Mouse (Mus musculus) midbrain, embryonic 15.5 days (tissue): ENCODE measurements at regions not wholly inside any gene's neighbourhood (a gene's known extent, or its start where the extent isn't known, plus 50 kb on each side); places are given as distances from the start of the nearest gene placed in this dataset.

Source experiments
- ATAC-seq: fragments of 200-750 bp; cut with Nextera tagmentation; replicated peaks from 2 replicates; pipeline ENCODE4 v1.8.0; 2017; ENCODE audit warnings: moderate TSS enrichment
- H3K27ac ChIP-seq: fragments of 300-500 bp; sonication (generic); 2 replicates; pipeline ENCODE4 v1.5.1; 2015; ENCODE audit warnings: mild to moderate bottlenecking, inconsistent platforms
- H3K27me3 ChIP-seq: fragments of 300-500 bp; sonication (generic); replicated peaks from 2 replicates; pipeline ENCODE4 v1.6.1; 2015; ENCODE audit warnings: inconsistent platforms
- H3K36me3 ChIP-seq: fragments of 300-500 bp; sonication (generic); replicated peaks from 2 replicates; pipeline ENCODE4 v1.6.1; 2015; ENCODE audit warnings: inconsistent platforms
- H3K4me1 ChIP-seq: fragments of 300-500 bp; sonication (generic); 2 replicates; pipeline ENCODE4 v1.6.1; 2015; ENCODE audit warnings: inconsistent platforms
- H3K4me2 ChIP-seq: fragments of 300-500 bp; sonication (generic); 2 replicates; pipeline ENCODE4 v1.6.1; 2015; ENCODE audit warnings: inconsistent platforms, mild to moderate bottlenecking, moderate library complexity
- H3K4me3 ChIP-seq: fragments of 300-500 bp; sonication (generic); 2 replicates; pipeline ENCODE4 v1.5.1; 2015; ENCODE audit warnings: mild to moderate bottlenecking, inconsistent platforms
- H3K9ac ChIP-seq: fragments of 300-500 bp; sonication (generic); 2 replicates; pipeline ENCODE4 v1.6.1; 2015; ENCODE audit warnings: mild to moderate bottlenecking, inconsistent platforms
- H3K9me3 ChIP-seq: fragments of 300-500 bp; sonication (generic); 2 replicates; pipeline ENCODE4 v1.6.1; 2016; ENCODE audit warnings: inconsistent platforms
- WGBS: fragments of 180-500 bp; shearing (Covaris S2); methylation state at CpG from one replicate; pipeline ENCODE4 v1.1.7; 2015; ENCODE audit warnings: mixed read lengths; 5-methylcytosine and 5-hydroxymethylcytosine counted together

DNA sequence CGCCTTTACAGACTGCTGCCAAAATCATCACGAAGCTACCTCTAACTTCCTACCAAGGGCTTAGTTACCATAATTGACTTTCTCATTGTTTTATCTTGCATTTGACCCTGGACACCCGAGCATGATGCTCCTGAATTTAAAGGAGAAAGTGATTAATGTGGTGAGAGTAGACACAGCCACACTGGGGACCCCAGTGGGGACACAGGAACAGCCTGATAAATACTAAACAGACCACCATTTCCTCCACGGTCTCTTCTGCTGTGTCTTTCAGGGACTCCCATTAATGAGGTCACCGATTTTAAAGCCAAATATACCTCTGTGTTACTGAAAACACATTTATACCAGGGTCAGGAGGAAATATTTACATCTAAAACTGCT is 235.2 kb upstream of the Slc7a11 start:
- H3K4me1 ChIP-seq, result peaks cover 14% of the 10 kb centered on the region
- H3K9me3 ChIP-seq, result no peaks in the 10 kb centered on the region
- peak overlapping the region; percentile 46; the same call in 1 of the 2 replicates for H3K27ac ChIP-seq
- 0 out of 2 replicates have a peak overlapping the region, but pooled peaks have one; percentile 2 for H3K4me2 ChIP-seq
- H3K4me3 ChIP-seq, result no peak overlapping the region
- H3K27me3 ChIP-seq, result no peaks in the 10 kb centered on the region
- 21% methylated on average over 5 of the region's 5 CpGs for WGBS
- no peak overlapping the region for H3K9ac ChIP-seq
- no peaks in the 10 kb centered on the region for H3K36me3 ChIP-seq
- peak; percentile 73 for ATAC-seq

DNA sequence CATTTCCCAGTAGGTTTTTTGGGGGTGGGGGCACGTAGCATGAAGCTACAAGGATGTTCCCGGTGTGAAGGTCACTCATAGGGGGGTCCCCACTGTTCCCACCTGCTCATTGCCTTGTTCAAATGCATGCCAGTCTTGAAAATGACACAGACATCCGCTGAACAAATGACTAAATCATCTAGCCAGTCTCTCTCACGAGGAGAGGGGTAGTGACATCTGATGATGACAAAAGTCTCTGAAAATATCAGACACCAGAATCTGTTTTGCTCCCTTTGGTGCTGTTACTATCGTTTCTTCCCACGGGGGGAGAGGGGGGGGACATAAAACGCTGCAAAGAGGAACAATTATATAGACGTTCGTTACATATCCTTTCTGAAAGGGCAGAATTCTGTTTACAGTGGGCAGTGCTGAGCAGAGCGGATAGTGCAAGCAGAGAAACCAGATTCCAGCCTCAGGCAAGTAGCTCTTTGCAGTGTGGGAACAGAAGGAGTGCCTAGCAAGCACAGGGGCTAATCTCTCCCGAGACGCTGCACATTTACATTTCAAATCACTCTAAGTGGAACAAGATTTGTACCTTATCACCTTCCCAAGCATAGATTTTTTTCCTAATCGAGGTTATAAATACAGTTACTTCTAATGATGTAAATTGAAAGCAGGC is 234.7 kb upstream of the Slc7a11 start:
- no peak overlapping the region for H3K9ac ChIP-seq
- WGBS, result 24% methylated on average over 13 of the region's 13 CpGs

DNA sequence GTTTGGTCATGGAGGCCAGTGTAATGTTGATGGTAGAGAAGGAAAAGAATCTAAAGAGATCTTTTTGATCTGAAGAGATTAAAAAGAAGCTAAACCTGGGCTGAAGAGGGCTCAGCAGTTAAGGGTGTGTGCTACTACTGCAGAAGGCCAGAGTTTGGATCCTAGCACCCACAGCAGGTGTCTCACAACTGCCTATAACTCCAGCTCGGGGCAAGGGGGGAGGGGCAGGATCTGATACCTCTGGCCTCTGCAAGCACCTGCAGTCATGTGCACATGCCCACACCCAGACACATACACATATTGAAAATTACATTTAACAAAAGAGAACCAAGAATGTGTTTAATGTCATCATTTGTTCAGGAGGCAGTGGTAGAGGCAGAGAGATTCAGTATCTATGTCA is 232.4 kb upstream of the Slc7a11 start:
- no peaks in the 10 kb centered on the region for H3K27me3 ChIP-seq
- H3K27ac ChIP-seq, result no peak overlapping the region
- H3K9ac ChIP-seq, result no peak overlapping the region
- no peak for ATAC-seq
- H3K4me1 ChIP-seq, result peaks cover 14% of the 10 kb centered on the region
- H3K4me3 ChIP-seq, result no peak overlapping the region
- no peaks in the 10 kb centered on the region for H3K36me3 ChIP-seq
- H3K9me3 ChIP-seq, result no peaks in the 10 kb centered on the region
- WGBS, result 56% methylated on average over 1 of the region's 1 CpGs
- H3K4me2 ChIP-seq, result no peak overlapping the region

More for the DNA sequence above, 234.7 kb upstream of the Slc7a11 start:
- H3K4me3 ChIP-seq, result no peak overlapping the region
- H3K9me3 ChIP-seq, result no peaks in the 10 kb centered on the region
- H3K27me3 ChIP-seq, result no peaks in the 10 kb centered on the region
- peaks cover 14% of the 10 kb centered on the region for H3K4me1 ChIP-seq
- H3K4me2 ChIP-seq, result peak overlapping the region; percentile 2; the same call in 1 of the 2 replicates
- H3K36me3 ChIP-seq, result no peaks in the 10 kb centered on the region
- peak overlapping the region; percentile 46 for H3K27ac ChIP-seq
- ATAC-seq, result peak; percentile 91

DNA sequence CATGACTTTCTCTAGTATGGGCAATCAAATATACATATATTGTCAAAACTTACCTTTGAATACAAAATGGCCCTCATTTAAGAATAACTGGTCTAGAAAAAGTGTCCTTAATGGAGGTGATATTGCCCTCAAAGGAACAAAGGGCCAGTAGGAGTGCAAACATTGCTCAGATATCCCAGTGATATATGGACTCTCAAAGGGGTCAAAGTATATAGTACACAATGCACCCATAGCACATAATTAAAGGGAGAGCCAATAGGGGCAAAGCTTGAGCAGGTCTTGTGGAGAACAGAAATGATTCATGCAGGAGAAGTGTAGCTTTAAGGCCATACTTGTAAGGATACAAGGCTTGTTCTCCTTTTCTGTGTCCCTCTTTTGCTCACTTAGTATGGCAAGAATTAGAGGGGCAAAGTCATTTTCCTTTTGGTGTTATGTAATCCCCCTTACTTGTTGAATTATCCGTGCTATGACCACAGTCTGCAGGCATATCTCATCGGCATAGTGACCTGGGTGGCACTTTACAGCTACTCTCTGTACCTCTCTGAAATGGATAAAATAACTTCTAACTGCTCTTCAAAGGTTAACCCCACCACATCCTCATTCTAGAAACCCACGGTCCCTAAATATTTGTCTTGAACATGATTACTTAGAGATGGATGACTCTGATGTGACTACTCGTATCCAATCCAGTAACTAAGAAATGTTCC is 231.6 kb upstream of the Slc7a11 start:
- no peaks in the 10 kb centered on the region for H3K9me3 ChIP-seq
- H3K4me1 ChIP-seq, result peaks cover 14% of the 10 kb centered on the region
- 92% methylated on average over 4 of the region's 4 CpGs for WGBS
- no peaks in the 10 kb centered on the region for H3K27me3 ChIP-seq
- H3K4me2 ChIP-seq, result no peak overlapping the region
- no peak overlapping the region for H3K27ac ChIP-seq
- no peak for ATAC-seq
- H3K4me3 ChIP-seq, result no peak overlapping the region
- no peaks in the 10 kb centered on the region for H3K36me3 ChIP-seq
- no peak overlapping the region for H3K9ac ChIP-seq

DNA sequence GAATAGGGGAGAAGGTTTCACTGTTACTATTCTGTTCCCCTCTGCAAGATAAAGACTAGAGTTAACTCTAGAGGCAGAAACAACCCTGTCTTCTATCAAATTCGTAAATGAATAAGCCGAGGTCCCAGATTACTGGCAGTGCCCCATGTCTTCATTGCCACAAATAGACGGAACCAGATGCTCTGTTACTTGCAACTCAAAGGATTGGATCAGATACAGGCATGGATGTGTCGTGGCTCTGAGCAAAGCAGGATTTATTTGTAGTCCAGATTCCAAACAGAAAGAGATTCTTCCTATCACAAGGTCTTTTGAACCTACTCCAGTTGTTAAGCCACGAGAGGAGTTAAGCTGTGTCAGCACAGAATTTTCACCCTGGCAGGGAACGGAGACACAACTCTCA is 221.9 kb upstream of the Slc7a11 start:
- 0 out of 2 replicates have a peak, but pooled peaks cover 7% of the 10 kb centered on the region for H3K4me1 ChIP-seq
- ATAC-seq, result no peak
- H3K4me2 ChIP-seq, result no peak overlapping the region
- H3K9me3 ChIP-seq, result no peaks in the 10 kb centered on the region
- no peaks in the 10 kb centered on the region for H3K36me3 ChIP-seq
- 71% methylated on average over 6 of the region's 6 CpGs for WGBS
- no peak overlapping the region for H3K4me3 ChIP-seq
- H3K9ac ChIP-seq, result no peak overlapping the region
- no peak overlapping the region for H3K27ac ChIP-seq
- H3K27me3 ChIP-seq, result no peaks in the 10 kb centered on the region

DNA sequence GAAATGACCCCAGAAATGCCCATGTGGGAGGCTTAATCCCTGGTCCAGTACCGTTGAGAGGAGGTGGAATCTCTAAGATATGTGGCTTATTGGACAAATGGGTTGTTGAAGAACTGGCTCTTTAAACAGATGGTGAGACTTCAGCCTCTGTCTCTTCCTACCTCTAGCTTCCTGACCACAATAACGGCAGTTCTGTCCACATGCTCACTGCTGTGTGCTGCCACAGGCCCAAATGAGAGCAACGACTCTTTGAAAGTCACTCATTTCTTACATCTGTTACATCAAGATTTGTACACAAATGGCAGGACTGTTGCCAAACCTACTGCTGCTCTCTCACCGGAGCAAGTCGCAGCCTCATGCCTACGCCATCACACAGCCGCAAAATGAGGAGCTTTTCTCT is 217.6 kb upstream of the Slc7a11 start:
- Histone ChIP-seq H3K9ac (no peak overlapping the region), H3K4me1 (0 out of 2 replicates have a peak, but pooled peaks cover 7% of the 10 kb centered on the region), H3K4me3 (no peak overlapping the region), H3K27ac (0 out of 2 replicates have a peak overlapping the region, but pooled peaks have one; percentile 8), H3K9me3 (no peaks in the 10 kb centered on the region), H3K36me3 (no peaks in the 10 kb centered on the region), H3K27me3 (no peaks in the 10 kb centered on the region), H3K4me2 (no peak overlapping the region)
- no peak for ATAC-seq
- 68% methylated on average over 7 of the region's 7 CpGs for WGBS

DNA sequence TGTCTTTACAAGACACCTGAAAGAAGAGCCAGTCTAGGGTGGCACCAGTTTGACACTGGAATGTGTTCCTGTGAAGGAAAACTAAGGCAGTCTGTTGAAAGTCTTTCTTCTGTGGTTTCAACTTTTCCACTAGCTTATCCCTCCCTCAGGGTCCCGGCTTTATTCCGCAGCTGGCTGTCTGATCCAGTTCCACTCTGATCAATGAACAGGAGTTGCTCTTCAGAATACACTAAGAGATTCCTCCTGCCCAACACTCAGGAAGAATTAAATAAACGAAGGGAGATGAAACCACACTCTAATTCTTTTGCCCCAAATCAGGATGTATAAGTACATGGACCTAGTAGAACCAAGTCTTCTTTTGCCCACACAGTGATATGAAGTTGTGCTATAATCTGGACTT is 217.2 kb upstream of the Slc7a11 start:
- ATAC-seq, result no peak
- no peaks in the 10 kb centered on the region for H3K27me3 ChIP-seq
- H3K4me2 ChIP-seq, result no peak overlapping the region
- WGBS, result 76% methylated on average over 3 of the region's 3 CpGs
- H3K4me1 ChIP-seq, result 0 out of 2 replicates have a peak, but pooled peaks cover 7% of the 10 kb centered on the region
- H3K9me3 ChIP-seq, result no peaks in the 10 kb centered on the region
- no peak overlapping the region for H3K4me3 ChIP-seq
- H3K36me3 ChIP-seq, result no peaks in the 10 kb centered on the region
- H3K27ac ChIP-seq, result no peak overlapping the region
- H3K9ac ChIP-seq, result no peak overlapping the region

DNA sequence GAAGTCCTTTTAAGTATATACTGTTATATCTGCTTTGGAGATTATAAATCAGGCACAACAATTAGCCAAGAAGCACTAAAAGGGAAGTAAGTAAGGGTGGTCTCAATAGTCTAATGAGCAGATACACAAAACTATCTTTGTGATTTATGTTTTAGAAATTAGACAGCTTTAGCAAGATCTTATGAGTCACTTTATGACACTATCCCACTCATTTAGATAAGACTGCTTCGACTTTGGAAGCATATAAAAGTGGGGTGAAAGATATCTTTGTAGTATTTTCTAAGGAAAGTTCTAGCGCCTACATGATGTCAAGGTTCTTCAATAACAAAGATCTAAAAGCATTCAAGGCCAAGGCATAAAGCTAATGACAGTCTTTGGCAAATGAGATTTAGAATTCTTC is 214.5 kb upstream of the Slc7a11 start:
- Histone ChIP-seq H3K27ac (no peak overlapping the region), H3K4me3 (no peak overlapping the region), H3K4me1 (0 out of 2 replicates have a peak, but pooled peaks cover 7% of the 10 kb centered on the region), H3K4me2 (no peak overlapping the region), H3K9me3 (no peaks in the 10 kb centered on the region), H3K9ac (no peak overlapping the region), H3K27me3 (no peaks in the 10 kb centered on the region), H3K36me3 (no peaks in the 10 kb centered on the region)
- 83% methylated on average over 2 of the region's 2 CpGs for WGBS
- no peak for ATAC-seq

DNA sequence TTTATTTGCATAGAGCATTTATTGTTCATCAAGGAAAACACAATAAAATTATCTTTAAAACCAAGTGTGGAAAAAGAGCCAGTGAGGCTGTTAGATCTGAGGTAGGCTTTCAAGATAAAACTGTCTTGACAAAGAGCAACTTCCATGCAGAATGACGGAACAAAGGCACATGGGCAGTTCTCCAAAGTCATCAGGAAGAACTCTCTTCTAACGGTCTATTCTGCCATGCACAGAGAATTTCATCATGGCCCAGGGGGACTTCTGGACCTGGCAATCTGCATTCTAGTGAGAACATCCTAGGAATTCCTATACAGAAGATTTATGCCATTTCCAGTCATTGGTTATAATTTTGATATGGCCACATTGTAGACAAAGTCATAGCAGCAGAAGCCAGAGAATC is 211.0 kb upstream of the Slc7a11 start:
- no peak for ATAC-seq
- Histone ChIP-seq H3K36me3 (no peaks in the 10 kb centered on the region), H3K4me1 (no peaks in the 10 kb centered on the region), H3K27ac (no peak overlapping the region), H3K27me3 (no peaks in the 10 kb centered on the region), H3K4me2 (no peak overlapping the region), H3K9me3 (no peaks in the 10 kb centered on the region), H3K9ac (no peak overlapping the region), H3K4me3 (no peak overlapping the region)
- 83% methylated on average over 2 of the region's 2 CpGs for WGBS

DNA sequence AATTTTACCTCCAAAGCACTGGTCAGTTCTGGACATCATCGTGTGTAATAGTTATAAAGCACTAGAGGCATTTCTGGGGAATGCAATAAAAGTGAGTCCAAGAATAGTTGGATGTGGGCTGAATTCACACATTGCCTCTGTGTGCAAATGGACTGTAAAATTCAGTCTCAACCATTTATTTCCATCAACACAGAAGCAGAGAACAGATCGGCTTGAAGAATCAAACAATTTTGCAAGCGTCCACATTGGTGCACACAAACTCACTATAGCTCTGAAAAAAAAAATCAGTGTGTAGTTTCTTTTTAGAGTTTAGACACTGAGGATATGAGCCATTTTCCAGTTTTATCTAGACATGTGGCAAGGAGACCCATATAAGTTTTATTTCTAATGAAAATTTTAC is 208.9 kb upstream of the Slc7a11 start:
- Histone ChIP-seq H3K4me1 (no peaks in the 10 kb centered on the region), H3K9me3 (no peaks in the 10 kb centered on the region), H3K9ac (no peak overlapping the region), H3K4me2 (no peak overlapping the region), H3K27me3 (no peaks in the 10 kb centered on the region), H3K36me3 (no peaks in the 10 kb centered on the region), H3K4me3 (no peak overlapping the region), H3K27ac (no peak overlapping the region)
- 97% methylated on average over 3 of the region's 3 CpGs for WGBS
- ATAC-seq, result no peak

DNA sequence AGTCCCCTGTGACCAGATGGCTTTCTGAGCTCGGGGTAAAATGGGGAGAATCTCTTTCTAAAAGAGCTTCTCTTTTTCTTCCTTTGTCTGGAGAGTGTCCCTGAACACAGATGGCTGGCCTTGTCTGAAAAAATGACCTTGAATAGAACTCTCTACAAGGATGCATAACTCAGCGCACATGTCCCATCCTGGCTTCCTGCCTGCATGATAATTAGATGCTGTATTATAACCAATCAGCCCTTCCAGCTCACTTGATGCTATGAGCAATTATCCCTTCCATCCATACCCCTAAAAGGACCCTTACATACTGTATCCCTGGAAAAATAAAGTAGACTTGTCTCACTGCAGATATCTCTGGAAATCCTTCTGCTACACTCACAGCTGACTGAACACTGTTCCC is 199.7 kb upstream of the Slc7a11 start:
- ATAC-seq, result no peak
- no peak overlapping the region for H3K4me2 ChIP-seq
- no peak overlapping the region for H3K9ac ChIP-seq
- WGBS, result 59% methylated on average over 2 of the region's 2 CpGs
- peaks cover 7% of the 10 kb centered on the region; the same call in 1 of the 2 replicates for H3K4me1 ChIP-seq
- H3K4me3 ChIP-seq, result no peak overlapping the region
- H3K27ac ChIP-seq, result no peak overlapping the region
- no peaks in the 10 kb centered on the region for H3K27me3 ChIP-seq
- H3K36me3 ChIP-seq, result no peaks in the 10 kb centered on the region
- H3K9me3 ChIP-seq, result no peaks in the 10 kb centered on the region

DNA sequence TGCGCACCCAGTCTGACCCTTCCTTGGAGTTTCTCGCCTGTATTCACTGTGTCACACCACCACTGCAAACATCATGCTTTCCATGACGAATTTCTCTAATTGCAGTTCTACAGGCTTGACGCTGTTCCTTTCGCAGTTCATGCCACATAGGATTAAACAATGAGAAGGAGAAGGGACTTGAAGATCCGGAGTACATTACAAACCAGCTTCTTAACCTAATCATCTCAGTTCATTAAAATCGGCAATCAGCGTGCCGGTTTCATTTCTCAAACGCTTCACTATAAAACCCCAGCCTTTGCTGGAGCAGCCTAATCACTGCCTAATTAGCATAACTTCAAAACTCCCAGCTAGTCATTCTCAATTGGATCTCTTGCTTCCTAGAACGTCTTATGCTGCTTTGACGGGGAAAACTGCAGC is 196.5 kb upstream of the Slc7a11 start:
- Histone ChIP-seq H3K27ac (peak overlapping the region; percentile 62), H3K4me1 (peaks cover 7% of the 10 kb centered on the region; the same call in 1 of the 2 replicates), H3K4me3 (no peak overlapping the region), H3K27me3 (no peaks in the 10 kb centered on the region), H3K4me2 (peak overlapping the region; percentile 28), H3K9me3 (no peaks in the 10 kb centered on the region), H3K36me3 (no peaks in the 10 kb centered on the region), H3K9ac (no peak overlapping the region)
- peak; percentile 76 for ATAC-seq
- 33% methylated on average over 12 of the region's 12 CpGs for WGBS
